Mouse (Mus musculus) hindbrain, postnatal 0 days (tissue): ENCODE data around the gene B3gnt3. TPM values are rescaled to one million over a fixed set of nuclear protein-coding genes. Genes with fewer than 3 reads are reported as not detected.

Experiments used
- ATAC-seq: fragments of 200-750 bp; cut with Nextera tagmentation; 2 replicates; pipeline ENCODE4 v1.8.0; 2017; ENCODE audit warnings: mild to moderate bottlenecking, moderate TSS enrichment, moderate library complexity
- DNase-seq: peaks from one replicate; pipeline ENCODE4 v3.0.0-alpha.2; 2015; ENCODE audit warnings: low spot score
- H3K27ac ChIP-seq: fragments of 300-500 bp; sonication (generic); 2 replicates; pipeline ENCODE4 v1.5.1; 2014; ENCODE audit warnings: mild to moderate bottlenecking
- H3K27me3 ChIP-seq: fragments of 300-500 bp; sonication (generic); 2 replicates; pipeline ENCODE4 v1.6.1; 2014; ENCODE audit warnings: low read length, mixed read lengths; ENCODE audit not compliant: insufficient read depth
- H3K36me3 ChIP-seq: fragments of 300-500 bp; sonication (generic); 2 replicates; pipeline ENCODE4 v1.6.1; 2014; ENCODE audit warnings: low read length, mixed read lengths; ENCODE audit not compliant: insufficient read depth
- H3K4me1 ChIP-seq: fragments of 300-500 bp; sonication (generic); 2 replicates; pipeline ENCODE4 v1.6.1; 2014; ENCODE audit warnings: antibody characterized with exemption, low read length, mixed read lengths; ENCODE audit not compliant: insufficient read depth
- H3K4me2 ChIP-seq: fragments of 300-500 bp; sonication (generic); 2 replicates; pipeline ENCODE4 v1.6.1; 2014; ENCODE audit warnings: low read depth, mild to moderate bottlenecking, low read length, moderate library complexity, mixed read lengths
- H3K4me3 ChIP-seq: fragments of 300-500 bp; sonication (generic); 2 replicates; pipeline ENCODE4 v1.5.1; 2014; ENCODE audit warnings: low read length
- H3K9ac ChIP-seq: fragments of 300-500 bp; sonication (generic); replicated peaks from 2 replicates; pipeline ENCODE4 v1.6.1; 2014; ENCODE audit warnings: mild to moderate bottlenecking, low read length, moderate library complexity, mixed read lengths
- H3K9me3 ChIP-seq: fragments of 300-500 bp; sonication (generic); 2 replicates; pipeline ENCODE4 v1.6.1; 2016; ENCODE audit warnings: low read length, mixed read lengths
- CTCF ChIP-seq: IDR thresholded peaks from 2 replicates; pipeline ENCODE4 v1.5.1; 2016; ENCODE audit warnings: antibody characterized with exemption, control low read depth, low read depth
- WGBS: fragments of 180-500 bp; shearing (Covaris S2); extraction: QIAGEN DNeasy Blood & Tissue Kit; methylation state at CpG from one replicate; pipeline ENCODE4 v1.1.7; 2014; 5-methylcytosine and 5-hydroxymethylcytosine counted together
- polyA plus RNA-seq: library from polyadenylated mRNA; unstranded; fragments of >200 nt; fragmentation: Nextera tagmentation; extraction: Ambion mirVana; gene quantifications from 2 replicates; pipeline ENCODE4 v1.2.1, GENCODE M21; 2015
- total RNA-seq: library from RNA; depleted of rRNA; stranded (reverse); fragments of >200 nt; gene quantifications from 2 replicates; pipeline ENCODE4 v1.2.3, GENCODE M21; 2014

The B3gnt3 gene
- total and polyA plus RNA-seq, 2 experiments from 2014 or later = 0.42 to 0.60 TPM

GRCm38 (mm10) chr8:71687616-71688015, 14.0 kb downstream of the B3gnt3 start:
- TF ChIP-seq CTCF = no peak
- no peaks in the 10 kb centered on the region for H3K36me3 ChIP-seq
- peaks cover 99% of the 10 kb centered on the region for H3K27me3 ChIP-seq
- WGBS = 9% methylated on average over 8 of the region's 8 CpGs
- H3K9ac ChIP-seq = no peak overlapping the region
- ATAC-seq = no peak
- H3K9me3 ChIP-seq = no peaks in the 10 kb centered on the region
- no peak overlapping the region for H3K4me3 ChIP-seq
- H3K4me1 ChIP-seq = no peaks in the 10 kb centered on the region
- DNase-seq = no peak
- H3K4me2 ChIP-seq = no peak overlapping the region
- H3K27ac ChIP-seq = no peak overlapping the region

- no peaks in the 10 kb centered on the region for H3K4me1 ChIP-seq
- no peaks in the 10 kb centered on the region for H3K36me3 ChIP-seq
- peaks cover 98% of the 10 kb centered on the region for H3K27me3 ChIP-seq
- no peaks in the 10 kb centered on the region for H3K9me3 ChIP-seq
- 2% methylated on average over 23 of the region's 23 CpGs for whole genome bisulfite sequencing
- peak overlapping the region; percentile 56 for H3K4me2 ChIP-seq
- no peak overlapping the region for H3K9ac ChIP-seq
- ATAC-seq (peak; percentile 48), DNase-seq (peak; percentile 44)
- TF ChIP-seq CTCF = no peak
- peak overlapping the region; percentile 32 for H3K4me3 ChIP-seq
- H3K27ac ChIP-seq = no peak overlapping the region
These were observed 15.3 kb downstream of the B3gnt3 start for GRCm38 (mm10) chr8:71686143-71686734.

GRCm38 (mm10) chr8:71685573-71685972, 16.0 kb downstream of the B3gnt3 start:
- peak; percentile 64 for TF ChIP-seq CTCF
- Histone ChIP-seq H3K9ac (no peak overlapping the region), H3K4me2 (peak overlapping the region; percentile 56), H3K36me3 (no peaks in the 10 kb centered on the region), H3K4me3 (peak overlapping the region; percentile 32), H3K27ac (no peak overlapping the region), H3K9me3 (no peaks in the 10 kb centered on the region), H3K4me1 (no peaks in the 10 kb centered on the region), H3K27me3 (peaks cover 99% of the 10 kb centered on the region)
- ATAC-seq = peak; percentile 48
- 3% methylated on average over 29 of the region's 29 CpGs for WGBS
- peak; percentile 74 for DNase-seq

- DNase-seq (no peak), ATAC-seq (no peak)
- no peaks in the 10 kb centered on the region for H3K9me3 ChIP-seq
- no peak overlapping the region for H3K4me2 ChIP-seq
- WGBS = 23% methylated on average over 10 of the region's 10 CpGs
- H3K27ac ChIP-seq = no peak overlapping the region
- H3K36me3 ChIP-seq = no peaks in the 10 kb centered on the region
- H3K4me3 ChIP-seq = no peak overlapping the region
- H3K27me3 ChIP-seq = peaks cover 94% of the 10 kb centered on the region
- H3K4me1 ChIP-seq = peaks cover 3% of the 10 kb centered on the region; the same call in 1 of the 2 replicates
- no peak for TF ChIP-seq CTCF
- no peak overlapping the region for H3K9ac ChIP-seq
These were observed 16.9 kb downstream of the B3gnt3 start for GRCm38 (mm10) chr8:71684701-71685100.

- Histone ChIP-seq H3K9ac (no peak overlapping the region), H3K36me3 (no peaks in the 10 kb centered on the region), H3K9me3 (no peaks in the 10 kb centered on the region), H3K27ac (no peak overlapping the region), H3K4me3 (no peak overlapping the region), H3K4me2 (no peak overlapping the region), H3K27me3 (peaks cover 91% of the 10 kb centered on the region), H3K4me1 (peaks cover 10% of the 10 kb centered on the region; the same call in 1 of the 2 replicates)
- 54% methylated on average over 12 of the region's 12 CpGs for WGBS
- TF ChIP-seq CTCF = no peak
- ATAC-seq (no peak), DNase-seq (no peak)
These were observed 18.8 kb downstream of the B3gnt3 start for GRCm38 (mm10) chr8:71682832-71683231.

- Histone ChIP-seq H3K9ac (no peak overlapping the region), H3K36me3 (no peaks in the 10 kb centered on the region), H3K27ac (no peak overlapping the region), H3K4me2 (no peak overlapping the region), H3K9me3 (no peaks in the 10 kb centered on the region), H3K27me3 (peaks cover 80% of the 10 kb centered on the region), H3K4me1 (peaks cover 10% of the 10 kb centered on the region; the same call in 1 of the 2 replicates), H3K4me3 (no peak overlapping the region)
- DNase-seq (no peak), ATAC-seq (no peak)
- WGBS = 11% methylated on average over 17 of the region's 18 CpGs
- no peak for TF ChIP-seq CTCF
These were observed 20.1 kb downstream of the B3gnt3 start for GRCm38 (mm10) chr8:71681369-71681915.

- H3K36me3 ChIP-seq = no peaks in the 10 kb centered on the region
- ATAC-seq = no peak
- 0 out of 2 replicates have a peak overlapping the region, but pooled peaks have one; percentile 2 for H3K4me3 ChIP-seq
- no peak overlapping the region for H3K4me2 ChIP-seq
- H3K27ac ChIP-seq = no peak overlapping the region
- DNase-seq = no peak
- H3K4me1 ChIP-seq = peaks cover 10% of the 10 kb centered on the region; the same call in 1 of the 2 replicates
- no peak overlapping the region for H3K9ac ChIP-seq
- no peak for TF ChIP-seq CTCF
- H3K27me3 ChIP-seq = peaks cover 71% of the 10 kb centered on the region
- 15% methylated on average over 21 of the region's 21 CpGs for WGBS
- no peaks in the 10 kb centered on the region for H3K9me3 ChIP-seq
These were observed 21.1 kb downstream of the B3gnt3 start for GRCm38 (mm10) chr8:71680471-71680870.
